Mouse (Mus musculus) heart, embryonic 15.5 days (tissue): ENCODE results near the gene Atp2a2. TPM values are rescaled to one million over a fixed set of nuclear protein-coding genes. Genes with fewer than 3 reads are reported as not detected.

Experiments
- ATAC-seq: fragments of 200-750 bp; cut with Nextera tagmentation; replicated peaks from 2 replicates; pipeline ENCODE4 v1.8.0; 2017; ENCODE audit warnings: low read depth, moderate TSS enrichment; ENCODE audit not compliant: insufficient number of reproducible peaks, insufficient read depth, low FRiP score
- H3K27ac ChIP-seq: fragments of 300-500 bp; sonication (generic); 2 replicates; pipeline ENCODE4 v1.5.1; 2015; ENCODE audit warnings: mild to moderate bottlenecking, inconsistent platforms
- H3K27me3 ChIP-seq: fragments of 300-500 bp; sonication (generic); 2 replicates; pipeline ENCODE4 v1.6.1; 2015; ENCODE audit warnings: inconsistent platforms
- H3K36me3 ChIP-seq: fragments of 300-500 bp; sonication (generic); 2 replicates; pipeline ENCODE4 v1.6.1; 2015; ENCODE audit warnings: mild to moderate bottlenecking, inconsistent platforms
- H3K4me1 ChIP-seq: fragments of 300-500 bp; sonication (generic); replicated peaks from 2 replicates; pipeline ENCODE4 v1.6.1; 2015; ENCODE audit warnings: inconsistent platforms
- H3K4me2 ChIP-seq: fragments of 300-500 bp; sonication (generic); 2 replicates; pipeline ENCODE4 v1.6.1; 2015; ENCODE audit warnings: inconsistent platforms, mild to moderate bottlenecking, moderate library complexity
- H3K4me3 ChIP-seq: fragments of 300-500 bp; sonication (generic); 2 replicates; pipeline ENCODE4 v1.5.1; 2015; ENCODE audit warnings: mild to moderate bottlenecking, inconsistent platforms
- H3K9ac ChIP-seq: fragments of 300-500 bp; sonication (generic); 2 replicates; pipeline ENCODE4 v1.6.1; 2015; ENCODE audit warnings: mild to moderate bottlenecking, inconsistent platforms
- H3K9me3 ChIP-seq: fragments of 300-500 bp; sonication (generic); replicated peaks from 2 replicates; pipeline ENCODE4 v1.6.1; 2016; ENCODE audit warnings: inconsistent platforms
- WGBS: fragments of 180-500 bp; shearing (Covaris S2); methylation state at CpG from one replicate; pipeline ENCODE4 v1.1.7; 2015; ENCODE audit warnings: mixed read lengths; 5-methylcytosine and 5-hydroxymethylcytosine counted together
- polyA plus RNA-seq: library from polyadenylated mRNA; unstranded; fragments of >200 nt; fragmentation: Nextera tagmentation; extraction: Ambion mirVana; gene quantifications from 2 replicates; pipeline ENCODE4 v1.2.1, GENCODE M21; 2015

Atp2a2 gene
- polyA plus RNA-seq, 1 experiment from 2014 or later, result 288 TPM

DNA sequence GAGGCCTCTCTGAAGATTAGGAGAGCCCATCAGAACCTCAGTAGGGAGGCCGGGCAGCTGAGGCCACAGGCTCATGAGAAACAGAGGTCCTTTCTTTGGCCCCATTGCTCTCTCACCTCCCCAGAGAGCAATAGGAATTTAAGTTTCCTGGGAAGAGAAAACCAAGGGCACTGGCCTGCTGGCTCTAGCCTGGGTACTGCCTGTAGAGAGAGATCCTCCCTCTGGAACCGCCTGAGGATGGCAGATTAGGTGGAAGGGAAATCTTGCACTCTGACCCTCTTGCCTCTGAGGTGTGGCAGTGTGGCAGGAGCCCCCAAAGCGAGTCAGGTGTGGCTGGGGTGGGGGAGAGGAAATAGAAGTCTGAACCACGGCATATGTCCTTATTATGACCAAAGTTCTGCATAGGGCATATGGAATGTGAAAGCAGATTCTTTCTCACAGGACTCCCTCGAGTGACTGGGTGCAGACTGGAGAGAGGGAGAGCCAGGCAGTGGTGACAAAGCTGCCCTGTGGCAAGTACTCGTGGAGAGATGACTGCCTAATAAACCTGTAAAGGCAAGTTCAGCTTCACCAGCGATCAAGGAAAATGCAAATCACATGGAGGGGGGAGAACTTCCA lies 17.1 kb upstream of the Atp2a2 start:
- Histone ChIP-seq H3K4me2 (no peak overlapping the region), H3K4me1 (peaks cover 57% of the 10 kb centered on the region), H3K4me3 (no peak overlapping the region), H3K27me3 (no peaks in the 10 kb centered on the region), H3K9ac (peak overlapping the region; percentile 23), H3K36me3 (no peaks in the 10 kb centered on the region), H3K27ac (peak overlapping the region; percentile 80), H3K9me3 (no peaks in the 10 kb centered on the region)
- no peak for ATAC-seq
- 32% methylated on average over 7 of the region's 7 CpGs for WGBS

DNA sequence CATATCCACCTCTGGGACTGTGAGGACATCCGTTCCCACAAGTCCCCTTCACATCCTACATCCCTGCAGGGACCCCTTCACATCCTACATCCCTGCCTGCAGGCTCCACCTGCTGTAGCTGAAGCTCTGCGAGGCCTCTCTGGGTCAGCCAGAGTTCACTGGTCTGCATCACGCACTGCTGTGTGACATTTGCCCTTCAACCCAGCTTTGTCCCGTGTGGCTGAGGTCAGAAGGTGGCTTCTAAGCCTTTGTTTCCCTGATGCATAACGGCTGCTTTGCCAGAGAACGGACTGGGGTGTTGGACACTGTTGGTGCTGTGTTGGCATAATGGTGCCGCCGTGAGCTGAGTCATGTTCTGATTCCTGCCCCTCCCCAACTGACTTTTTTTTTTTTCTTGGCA lies 16.2 kb upstream of the Atp2a2 start:
- Histone ChIP-seq H3K27me3 (no peaks in the 10 kb centered on the region), H3K9ac (no peak overlapping the region), H3K4me3 (no peak overlapping the region), H3K4me2 (no peak overlapping the region), H3K27ac (peak overlapping the region; percentile 80), H3K36me3 (no peaks in the 10 kb centered on the region), H3K9me3 (no peaks in the 10 kb centered on the region), H3K4me1 (peaks cover 58% of the 10 kb centered on the region)
- ATAC-seq, result no peak
- 48% methylated on average over 8 of the region's 8 CpGs for WGBS

DNA sequence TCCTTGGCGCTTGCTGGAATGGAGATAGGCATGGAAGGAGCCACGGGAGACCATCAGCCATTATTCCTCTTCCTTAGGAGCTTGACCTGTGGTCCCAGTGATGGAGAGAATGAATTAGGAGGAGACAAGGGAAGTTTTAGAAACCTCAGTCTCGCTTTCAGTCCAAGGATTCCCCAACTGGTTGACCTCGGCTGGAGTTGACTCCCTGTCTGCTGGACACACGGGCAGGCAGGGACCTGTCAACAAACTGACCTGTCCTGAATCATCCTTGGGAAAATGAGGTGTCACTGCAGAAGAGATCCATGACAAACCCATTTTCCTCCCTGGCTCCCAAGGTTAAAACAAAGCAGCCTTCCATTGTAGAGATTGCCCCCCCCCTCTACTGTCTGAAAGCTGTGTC lies 14.9 kb upstream of the Atp2a2 start:
- Histone ChIP-seq H3K9me3 (no peaks in the 10 kb centered on the region), H3K4me3 (no peak overlapping the region), H3K27ac (no peak overlapping the region), H3K36me3 (no peaks in the 10 kb centered on the region), H3K4me1 (peaks cover 65% of the 10 kb centered on the region), H3K9ac (no peak overlapping the region), H3K4me2 (no peak overlapping the region), H3K27me3 (no peaks in the 10 kb centered on the region)
- 74% methylated on average over 5 of the region's 5 CpGs for WGBS
- ATAC-seq, result no peak

DNA sequence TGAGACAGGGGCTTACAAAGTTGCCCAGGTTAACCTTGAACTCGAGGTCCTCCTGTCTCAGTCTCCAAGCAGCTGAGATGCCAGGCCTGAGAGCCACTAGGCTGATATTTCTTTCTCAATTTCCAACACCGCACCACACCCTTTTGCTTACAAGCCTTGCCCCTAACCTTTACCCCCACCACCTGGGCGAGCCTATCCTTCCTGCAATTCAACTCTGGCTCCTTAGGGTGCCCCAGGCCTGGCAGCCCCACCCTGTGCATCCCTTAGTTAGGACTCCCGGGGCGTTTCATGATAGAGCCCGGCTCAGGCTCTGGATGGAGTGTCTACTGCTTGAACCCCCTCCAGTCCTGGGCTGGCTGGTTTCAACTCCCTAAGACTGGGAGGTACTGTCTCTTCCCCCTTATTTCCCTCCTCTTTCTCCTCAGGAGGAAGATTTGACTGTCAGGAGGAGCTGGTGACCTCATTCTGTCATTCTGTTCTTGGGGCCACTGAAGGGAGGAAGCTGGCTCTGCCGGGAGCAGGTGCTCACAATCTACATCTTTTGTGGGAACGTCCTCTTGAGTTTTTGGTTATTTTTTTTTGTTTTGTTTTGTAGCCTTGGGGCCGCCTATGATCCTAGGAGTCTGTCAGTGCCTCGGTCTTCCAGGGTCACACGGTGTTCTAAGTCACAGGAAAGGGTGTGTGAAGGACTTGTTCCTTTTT lies 14.2 kb upstream of the Atp2a2 start:
- H3K4me3 ChIP-seq, result no peak overlapping the region
- H3K4me1 ChIP-seq, result peaks cover 69% of the 10 kb centered on the region
- no peak overlapping the region for H3K9ac ChIP-seq
- no peaks in the 10 kb centered on the region for H3K36me3 ChIP-seq
- 66% methylated on average over 11 of the region's 11 CpGs for WGBS
- H3K27ac ChIP-seq, result no peak overlapping the region
- H3K4me2 ChIP-seq, result no peak overlapping the region
- H3K27me3 ChIP-seq, result no peaks in the 10 kb centered on the region
- no peaks in the 10 kb centered on the region for H3K9me3 ChIP-seq
- no peak for ATAC-seq

DNA sequence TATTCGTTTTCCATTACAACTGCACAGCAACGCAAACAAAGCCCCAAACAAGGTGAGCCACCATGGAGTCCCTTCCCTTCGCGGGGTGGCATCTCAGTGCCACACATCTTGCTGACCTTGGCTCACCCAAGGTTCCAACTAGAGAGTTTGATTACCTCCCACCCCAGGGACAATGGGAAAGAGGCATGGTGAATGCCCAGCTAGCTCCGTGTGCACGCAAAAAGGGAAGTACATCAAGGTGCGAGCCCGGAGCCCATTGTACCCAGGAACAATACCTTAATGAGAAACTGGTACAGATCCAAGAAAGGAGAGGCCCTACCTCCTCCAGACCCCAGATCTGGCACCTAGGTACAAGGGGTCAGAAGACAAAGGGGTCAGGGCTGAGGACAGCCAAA lies 12.1 kb upstream of the Atp2a2 start:
- WGBS, result 31% methylated on average over 8 of the region's 8 CpGs
- H3K4me2 ChIP-seq, result peak overlapping the region; percentile 24
- no peaks in the 10 kb centered on the region for H3K36me3 ChIP-seq
- H3K4me3 ChIP-seq, result no peak overlapping the region
- ATAC-seq, result no peak
- peak overlapping the region; percentile 32 for H3K27ac ChIP-seq
- H3K4me1 ChIP-seq, result peaks cover 70% of the 10 kb centered on the region
- no peaks in the 10 kb centered on the region for H3K9me3 ChIP-seq
- H3K9ac ChIP-seq, result no peak overlapping the region
- H3K27me3 ChIP-seq, result no peaks in the 10 kb centered on the region

DNA sequence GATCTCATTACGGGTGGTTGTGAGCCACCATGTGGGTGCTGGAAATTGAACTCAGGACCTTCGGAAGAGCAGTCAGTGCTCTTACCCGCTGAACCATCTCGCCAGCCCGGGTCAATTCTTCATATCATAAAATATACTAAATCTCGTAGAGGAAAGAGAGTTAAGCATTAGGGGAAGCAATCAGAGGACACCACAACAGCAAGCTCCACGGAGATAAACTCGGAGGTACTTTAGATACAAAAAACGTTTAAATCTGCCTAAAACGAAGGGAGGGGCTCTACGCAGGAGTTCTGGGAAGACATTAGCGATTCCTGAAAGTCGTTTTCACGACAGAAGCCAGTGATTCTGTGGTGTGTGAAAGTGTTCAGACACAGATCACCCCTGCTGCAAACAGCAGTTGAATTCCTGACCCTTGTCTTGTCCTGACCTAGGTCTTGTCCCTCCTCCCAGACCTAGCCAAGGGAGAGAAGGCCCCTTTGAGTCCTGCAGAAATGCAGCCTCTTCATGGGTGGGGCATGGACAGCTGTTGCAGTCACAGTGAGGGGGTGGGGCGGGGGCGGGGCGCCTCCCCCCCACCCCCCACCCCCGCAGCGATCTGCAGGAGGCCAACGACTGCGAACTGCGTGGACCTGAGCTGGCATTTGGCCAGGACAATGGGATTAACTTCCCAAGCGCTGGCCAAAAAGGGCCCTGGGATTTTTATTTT lies 11.5 kb upstream of the Atp2a2 start:
- no peak for ATAC-seq
- H3K4me1 ChIP-seq, result peaks cover 68% of the 10 kb centered on the region
- peak overlapping the region; percentile 24 for H3K4me2 ChIP-seq

DNA sequence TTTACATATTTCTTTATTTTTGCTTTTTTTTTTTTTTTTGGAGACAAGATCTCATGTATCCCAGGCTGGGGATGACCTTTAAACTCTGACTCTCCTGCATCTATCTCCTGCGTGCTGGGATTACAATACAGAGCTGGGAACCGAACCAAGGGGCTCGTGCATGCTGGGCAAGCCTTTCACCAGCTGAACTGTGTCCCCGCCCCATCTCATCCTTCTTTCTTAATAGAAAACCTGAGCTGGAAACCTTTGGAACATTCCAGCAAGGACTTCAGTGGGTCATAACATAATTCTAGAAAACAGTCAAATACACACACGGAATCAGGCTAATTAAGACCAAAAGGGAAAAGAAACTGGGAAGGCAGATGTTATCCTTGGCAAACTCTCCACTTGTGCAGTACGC lies 10.0 kb upstream of the Atp2a2 start:
- H3K36me3 ChIP-seq, result no peaks in the 10 kb centered on the region
- peaks cover 56% of the 10 kb centered on the region for H3K4me1 ChIP-seq
- H3K27me3 ChIP-seq, result no peaks in the 10 kb centered on the region
- H3K9me3 ChIP-seq, result no peaks in the 10 kb centered on the region
- H3K27ac ChIP-seq, result peak overlapping the region; percentile 12; the same call in 1 of the 2 replicates
- H3K4me2 ChIP-seq, result no peak overlapping the region
- 58% methylated on average over 6 of the region's 6 CpGs for WGBS
- ATAC-seq, result no peak
- no peak overlapping the region for H3K4me3 ChIP-seq
- H3K9ac ChIP-seq, result no peak overlapping the region

More for the DNA sequence above, 11.5 kb upstream of the Atp2a2 start:
- Histone ChIP-seq H3K27ac (peak overlapping the region; percentile 32; the same call in 1 of the 2 replicates), H3K27me3 (no peaks in the 10 kb centered on the region), H3K9ac (no peak overlapping the region), H3K4me3 (no peak overlapping the region), H3K9me3 (no peaks in the 10 kb centered on the region), H3K36me3 (no peaks in the 10 kb centered on the region)
- WGBS, result 45% methylated on average over 23 of the region's 23 CpGs

DNA sequence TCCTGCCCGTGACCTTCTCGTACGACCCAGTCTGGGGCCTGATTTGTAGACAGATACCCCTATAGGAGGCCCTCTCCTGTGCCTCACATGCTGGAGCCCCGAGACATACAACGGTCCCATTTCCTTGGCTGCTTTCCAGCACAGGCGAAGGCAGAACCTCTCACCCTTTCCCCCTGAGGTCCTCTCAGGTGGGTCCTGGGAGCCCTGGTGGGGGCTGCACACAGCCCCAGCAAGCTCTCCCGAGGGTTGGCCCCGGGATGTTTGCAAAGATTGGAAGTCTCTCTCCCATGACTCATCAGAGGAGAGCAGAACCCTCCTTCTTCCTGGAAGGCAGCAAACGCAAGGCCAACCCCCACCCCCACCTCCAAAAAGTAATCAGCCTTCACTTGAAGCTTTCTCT lies 9.4 kb upstream of the Atp2a2 start:
- Histone ChIP-seq H3K27ac (peak overlapping the region; percentile 85), H3K4me2 (peak overlapping the region; percentile 32), H3K27me3 (no peaks in the 10 kb centered on the region), H3K36me3 (no peaks in the 10 kb centered on the region), H3K4me1 (peaks cover 53% of the 10 kb centered on the region), H3K4me3 (no peak overlapping the region), H3K9ac (peak overlapping the region; percentile 6), H3K9me3 (no peaks in the 10 kb centered on the region)
- WGBS, result 17% methylated on average over 9 of the region's 9 CpGs
- ATAC-seq, result peak; percentile 20; the same call in 1 of the 2 replicates

DNA sequence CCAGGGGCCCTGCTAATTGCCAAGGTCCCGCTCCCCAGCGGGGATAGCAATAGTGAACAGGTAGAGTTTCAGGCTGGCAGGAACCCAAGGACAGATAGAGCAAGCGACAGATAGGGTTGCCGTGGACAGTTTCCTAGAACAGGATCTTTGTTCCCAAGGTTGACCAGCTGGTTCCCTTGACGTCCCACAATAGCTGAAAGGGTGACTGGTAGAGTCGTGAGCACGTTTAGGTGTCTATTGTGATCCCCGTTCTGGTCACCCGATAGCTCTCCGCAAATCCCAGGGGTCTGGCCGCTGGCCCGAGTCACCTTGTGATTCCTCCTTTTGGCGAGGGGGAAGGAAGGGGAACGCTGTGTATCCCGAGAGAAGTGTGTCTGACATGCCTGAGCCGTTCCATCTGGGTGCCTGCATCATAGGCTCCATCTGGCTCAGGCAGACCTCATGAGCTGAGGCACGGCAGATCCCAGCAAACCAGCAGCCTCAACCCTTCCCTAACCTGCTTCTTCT lies 8.7 kb upstream of the Atp2a2 start:
- Histone ChIP-seq H3K36me3 (no peaks in the 10 kb centered on the region), H3K27ac (peak overlapping the region; percentile 85), H3K9ac (peak overlapping the region; percentile 6), H3K4me3 (no peak overlapping the region), H3K4me1 (peaks cover 48% of the 10 kb centered on the region), H3K9me3 (no peaks in the 10 kb centered on the region), H3K4me2 (peak overlapping the region; percentile 32), H3K27me3 (no peaks in the 10 kb centered on the region)
- ATAC-seq, result peak; percentile 50; the same call in 1 of the 2 replicates
- WGBS, result 23% methylated on average over 17 of the region's 17 CpGs

DNA sequence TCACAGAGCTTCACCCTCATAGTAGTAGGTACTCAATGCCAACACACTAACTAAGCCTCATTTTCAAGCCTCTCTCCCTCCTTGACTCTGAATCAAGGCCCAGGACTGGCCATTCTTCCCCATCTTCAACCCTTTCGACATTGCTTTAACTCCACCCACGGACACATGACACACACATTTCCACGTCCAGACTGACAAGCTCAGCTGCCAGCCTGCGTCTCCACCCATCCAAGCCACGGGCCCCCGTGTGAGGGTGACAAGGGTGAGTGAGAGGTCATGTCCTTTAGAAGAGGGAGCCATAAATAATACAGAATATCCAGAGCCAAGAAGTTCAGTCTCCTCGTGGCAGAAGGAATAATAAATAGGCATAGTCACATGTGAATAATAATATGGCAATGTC lies 7.6 kb upstream of the Atp2a2 start:
- Histone ChIP-seq H3K4me1 (peaks cover 48% of the 10 kb centered on the region), H3K27ac (peak overlapping the region; percentile 85), H3K9me3 (no peaks in the 10 kb centered on the region), H3K4me3 (no peak overlapping the region), H3K9ac (no peak overlapping the region), H3K4me2 (no peak overlapping the region; the same call in 1 of the 2 replicates), H3K36me3 (no peaks in the 10 kb centered on the region), H3K27me3 (no peaks in the 10 kb centered on the region)
- ATAC-seq, result peak; percentile 56
- WGBS, result 31% methylated on average over 7 of the region's 7 CpGs

DNA sequence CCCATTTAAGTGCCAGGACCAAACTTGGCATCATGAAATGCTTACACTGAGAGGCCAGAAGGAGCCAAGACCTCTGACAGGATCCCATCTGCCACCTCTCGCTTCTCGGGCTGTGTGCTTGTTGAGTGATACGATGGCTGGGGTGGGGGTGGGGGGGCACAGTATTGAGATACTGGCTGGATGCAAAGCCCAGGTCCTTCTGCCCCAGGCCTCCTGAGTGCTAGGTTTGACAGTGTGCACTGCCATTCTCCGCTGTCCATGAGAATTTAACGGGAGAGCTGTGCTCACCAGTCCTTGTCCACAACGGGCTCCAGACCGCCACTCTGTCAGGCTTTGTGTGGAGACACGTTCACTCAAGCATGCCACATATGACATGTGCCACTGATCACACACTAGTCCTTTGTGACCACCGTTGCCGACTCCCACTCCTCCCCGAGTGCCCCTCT lies 6.9 kb upstream of the Atp2a2 start:
- Histone ChIP-seq H3K4me1 (peaks cover 42% of the 10 kb centered on the region), H3K9me3 (no peaks in the 10 kb centered on the region), H3K27me3 (no peaks in the 10 kb centered on the region), H3K4me2 (no peak overlapping the region), H3K9ac (no peak overlapping the region), H3K27ac (peak overlapping the region; percentile 85), H3K4me3 (no peak overlapping the region), H3K36me3 (no peaks in the 10 kb centered on the region)
- ATAC-seq, result no peak
- 66% methylated on average over 11 of the region's 11 CpGs for WGBS
